Mouse (Mus musculus) leukemia stem cell, adult 10-12 weeks (primary cell): Measurements from ENCODE around the gene Zbtb42. TPM values are rescaled to one million over a fixed set of nuclear protein-coding genes. Genes with fewer than 3 reads are reported as not detected.

Source experiments
- polyA plus RNA-seq: library from polyadenylated mRNA; stranded (reverse); fragments of >175 nt; gene quantifications from 2 replicates; pipeline ENCODE4 v1.2.3, GENCODE M21; 2012; ENCODE audit warnings: low replicate concordance

Zbtb42 gene
- 7.8 and 9.7 TPM in 2 replicates for polyA plus RNA-seq

GRCm38 (mm10) chr12:112678555-112679026 is at the start of gene Zbtb42:
TSS of gene Zbtb42 (plus strand) at chr12:112678828.

GRCm38 (mm10) chr12:112644180-112644854 is 34.3 kb upstream of the Zbtb42 start, which contains the start of gene Siva1:
TSS of gene Siva1 (plus strand) at chr12:112644679.

GRCm38 (mm10) chr12:112674132-112675011 is 4.3 kb upstream of the Zbtb42 start, which contains the start of gene Akt1:
TSS of gene Akt1 (minus strand) at chr12:112674884.

GRCm38 (mm10) chr12:112720216-112720615 is 41.6 kb downstream of the Zbtb42 start, which contains the start of gene Cep170b:
TSS of gene Cep170b (plus strand) at chr12:112720455.

Other genes starting within 250 kb of the Zbtb42 start
- gene A530016L24Rik, start 189.4 kb upstream of the Zbtb42 start, polyA plus RNA-seq, result not detected in 2 replicates
- gene Tmem179, start 162.1 kb upstream of the Zbtb42 start, polyA plus RNA-seq, result not detected in 2 replicates
- gene Inf2, start 90.0 kb upstream of the Zbtb42 start, polyA plus RNA-seq, result 29.8 and 43.1 TPM in 2 replicates
- 4.2 and 11.8 TPM in 2 replicates for gene Adssl1, start 58.8 kb upstream of the Zbtb42 start, polyA plus RNA-seq
- gene Siva1, start 34.1 kb upstream of the Zbtb42 start, polyA plus RNA-seq, result 34.5 and 74.5 TPM in 2 replicates
- gene Akt1, start 3.9 kb upstream of the Zbtb42 start, polyA plus RNA-seq, result 346 and 443 TPM in 2 replicates
- gene Cep170b, start 41.6 kb downstream of the Zbtb42 start, polyA plus RNA-seq, result 2.1 and 4.2 TPM in 2 replicates
- gene Pld4, start 81.8 kb downstream of the Zbtb42 start, polyA plus RNA-seq, result 37.1 and 44.0 TPM in 2 replicates
- gene Ahnak2, start 123.8 kb downstream of the Zbtb42 start, polyA plus RNA-seq, result 0.32 and 0.47 TPM in 2 replicates
- gene Clba1, start 130.1 kb downstream of the Zbtb42 start, polyA plus RNA-seq, result 0.57 and 1.5 TPM in 2 replicates
- 11.9 and 32.7 TPM in 2 replicates for gene Cdca4, start 150.6 kb downstream of the Zbtb42 start, polyA plus RNA-seq
- gene Gpr132, start 189.4 kb downstream of the Zbtb42 start, polyA plus RNA-seq, result 1.8 and 1.9 TPM in 2 replicates